Mouse (Mus musculus) myocyte (in vitro differentiated cells): ENCODE results near the gene Clpb.

Source experiments
- E2F4 ChIP-seq: IDR thresholded peaks from one replicate; pipeline ENCODE4 v1.6.1; 2011; ENCODE audit warnings: mild to moderate bottlenecking, control low read depth, moderate library complexity; ENCODE audit not compliant: insufficient read depth
- POLR2AphosphoS2 ChIP-seq: IDR thresholded peaks from one replicate; pipeline ENCODE4 v1.6.1; 2011; ENCODE audit warnings: low read depth, control low read depth; ENCODE audit not compliant: insufficient read length
- TCF12 ChIP-seq: IDR thresholded peaks from one replicate; pipeline ENCODE4 v1.6.1; 2011; ENCODE audit warnings: mild to moderate bottlenecking, control low read depth; ENCODE audit not compliant: poor library complexity, insufficient read depth, severe bottlenecking

DNA sequence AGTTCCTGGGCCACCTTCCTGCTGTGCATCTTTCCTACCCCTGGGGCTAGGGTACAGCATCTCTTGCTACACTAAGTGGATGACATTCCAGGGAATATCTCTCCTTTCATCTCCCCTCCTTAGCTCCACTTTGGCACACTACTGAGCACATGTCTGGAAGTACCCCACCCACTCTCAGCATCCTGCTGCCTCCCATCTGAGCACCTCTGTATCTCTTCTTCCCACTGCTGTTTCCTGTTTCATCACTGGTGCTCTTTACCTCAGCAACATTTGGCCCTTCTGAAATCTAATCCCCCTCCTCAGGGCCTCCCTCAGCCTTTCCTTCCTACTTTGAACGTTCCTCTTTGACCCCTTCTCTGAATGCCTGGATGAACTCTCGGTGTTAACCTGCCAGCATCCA lies 63.5 kb downstream of the Clpb start:
- TF ChIP-seq TCF12 (no peak), E2F4 (no peak), POLR2AphosphoS2 (no peak)
